Comparison of ENCODE assay signal across 8 mouse cellular contexts in the genomic region with DNA sequence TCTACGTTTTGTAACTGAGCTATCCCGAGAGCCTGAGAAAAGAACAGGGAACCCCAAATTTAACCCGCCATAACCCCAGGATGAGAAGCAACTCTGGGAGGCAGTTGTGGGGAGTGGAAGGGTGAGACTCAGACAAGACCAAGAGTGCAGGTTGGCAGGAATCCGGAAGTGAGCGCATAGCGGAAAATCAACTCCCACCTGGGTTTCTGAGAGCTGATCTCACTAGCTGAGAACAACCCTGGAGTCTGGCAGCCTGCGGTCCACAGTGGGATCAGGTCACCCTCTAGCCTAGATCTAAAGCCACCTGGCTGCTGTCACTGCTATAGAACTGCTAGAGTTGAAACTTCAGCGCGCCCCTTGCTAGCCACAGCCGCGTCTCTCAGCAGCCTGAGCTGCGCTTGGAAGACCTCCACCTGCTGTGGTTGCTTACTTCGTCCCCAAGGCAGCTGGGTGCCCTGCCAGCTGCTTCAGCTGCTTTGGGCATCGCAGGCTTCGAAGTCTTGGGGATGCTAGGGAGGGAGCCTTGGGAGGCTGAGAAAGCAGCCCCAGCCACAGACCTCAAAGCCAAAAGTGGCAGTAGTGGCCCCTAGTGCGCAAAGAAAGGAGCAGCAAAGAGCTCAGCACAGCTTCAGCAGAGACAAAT. TPM values are rescaled to one million over a fixed set of nuclear protein-coding genes. Genes with fewer than 3 reads are reported as not detected.
DNase-seq lines count a peak whose midpoint lies in the region; ATAC-seq and TF ChIP-seq lines count a peak whose summit lies in the region.

No protein-coding gene starts in this region.

- peak overlapping the region; percentile 64 for H3K9ac ChIP-seq in forebrain, embryonic 14.5 days (ENCODE audit: low read length)
- peak overlapping the region; percentile 63 for H3K9ac ChIP-seq in hindbrain, embryonic 12.5 days
- peak overlapping the region; percentile 62 for H3K9ac ChIP-seq in midbrain, embryonic 16.5 days (ENCODE audit: low read depth, low read length)
- peak overlapping the region; percentile 60 for H3K9ac ChIP-seq in stomach, postnatal 0 days (ENCODE audit: low read length)

- peak; percentile 21 for ATAC-seq in forebrain, embryonic 14.5 days
- ATAC-seq in hindbrain, embryonic 12.5 days (ENCODE audit: low FRiP score), result peak; percentile 23
- peak; percentile 29 for ATAC-seq in midbrain, embryonic 16.5 days
- peak; percentile 68 for ATAC-seq in stomach, postnatal 0 days (ENCODE audit: low FRiP score, low TSS enrichment)

- no peaks in the 10 kb centered on the region for H3K36me3 ChIP-seq in forebrain, embryonic 14.5 days (ENCODE audit: control insufficient read depth, insufficient read depth, low read length)
- H3K36me3 ChIP-seq in hindbrain, embryonic 12.5 days, result no peaks in the 10 kb centered on the region
- H3K36me3 ChIP-seq in midbrain, embryonic 16.5 days (ENCODE audit: control insufficient read depth, insufficient read depth, low read length), result no peaks in the 10 kb centered on the region
- H3K36me3 ChIP-seq in stomach, postnatal 0 days (ENCODE audit: control insufficient read depth, insufficient read depth, low read length), result no peaks in the 10 kb centered on the region

- peak overlapping the region; percentile 92 for H3K27ac ChIP-seq in layer of hippocampus, adult 2 months
- H3K27ac ChIP-seq in forebrain, embryonic 14.5 days (ENCODE audit: low read depth, low read length), result peak overlapping the region; percentile 55
- H3K27ac ChIP-seq in hindbrain, embryonic 12.5 days, result peak overlapping the region; percentile 90
- H3K27ac ChIP-seq in midbrain, embryonic 16.5 days (ENCODE audit: low read length), result peak overlapping the region; percentile 77
- H3K27ac ChIP-seq in stomach, postnatal 0 days (replicated peaks), result peak overlapping the region; percentile 94

- WGBS in forebrain, embryonic 14.5 days, result under 1% methylated on average over 16 of the region's 16 CpGs
- WGBS in hindbrain, embryonic 12.5 days, result under 1% methylated on average over 16 of the region's 16 CpGs
- WGBS in midbrain, embryonic 16.5 days, result under 1% methylated on average over 16 of the region's 16 CpGs
- WGBS in stomach, postnatal 0 days, result 0% methylated on average over 16 of the region's 16 CpGs

- peak; percentile 45 for TF ChIP-seq CTCF in layer of hippocampus, adult 2 months (conservative IDR thresholded peaks at IDR 0.05)
- peak; percentile 57 for TF ChIP-seq CTCF in stomach, postnatal 0 days (IDR thresholded peaks at IDR 0.05; ENCODE audit: low read depth)

- H3K4me1 ChIP-seq in forebrain, embryonic 14.5 days (ENCODE audit: control insufficient read depth, insufficient read depth, low read length), result peaks cover 17% of the 10 kb centered on the region
- H3K4me1 ChIP-seq in hindbrain, embryonic 12.5 days, result peaks cover 30% of the 10 kb centered on the region
- peaks cover 23% of the 10 kb centered on the region for H3K4me1 ChIP-seq in midbrain, embryonic 16.5 days (ENCODE audit: control insufficient read depth, insufficient read depth, low read length)
- H3K4me1 ChIP-seq in stomach, postnatal 0 days (replicated peaks; ENCODE audit: control insufficient read depth, insufficient read depth), result peaks cover 9% of the 10 kb centered on the region; the same call in 1 of the 2 replicates

- H3K27me3 ChIP-seq in forebrain, embryonic 14.5 days (replicated peaks; ENCODE audit: control insufficient read depth, insufficient read depth, low read length), result no peaks in the 10 kb centered on the region
- H3K27me3 ChIP-seq in hindbrain, embryonic 12.5 days, result no peaks in the 10 kb centered on the region; the same call in 1 of the 2 replicates
- H3K27me3 ChIP-seq in midbrain, embryonic 16.5 days (ENCODE audit: control insufficient read depth, insufficient read depth, low read depth, low read length), result no peaks in the 10 kb centered on the region
- H3K27me3 ChIP-seq in stomach, postnatal 0 days (ENCODE audit: control insufficient read depth, insufficient read depth, low read length), result no peaks in the 10 kb centered on the region

- no peak for TF ChIP-seq EP300 in stomach, postnatal 0 days (optimal IDR thresholded peaks at IDR 0.05)

- H3K4me3 ChIP-seq in layer of hippocampus, adult 2 months, result peak overlapping the region; percentile 41
- H3K4me3 ChIP-seq in forebrain, embryonic 14.5 days (ENCODE audit: low read depth, low read length), result peak overlapping the region; percentile 34
- H3K4me3 ChIP-seq in hindbrain, embryonic 12.5 days, result peak overlapping the region; percentile 39
- H3K4me3 ChIP-seq in midbrain, embryonic 16.5 days (ENCODE audit: low read depth, low read length), result peak overlapping the region; percentile 45
- peak overlapping the region; percentile 46 for H3K4me3 ChIP-seq in stomach, postnatal 0 days (ENCODE audit: low read depth, low read length)

- peak overlapping the region; percentile 68 for H3K4me2 ChIP-seq in forebrain, embryonic 14.5 days (ENCODE audit: low read length)
- H3K4me2 ChIP-seq in hindbrain, embryonic 12.5 days (replicated peaks), result peak overlapping the region; percentile 88
- H3K4me2 ChIP-seq in midbrain, embryonic 16.5 days (ENCODE audit: low read length), result peak overlapping the region; percentile 97
- peak overlapping the region; percentile 77 for H3K4me2 ChIP-seq in stomach, postnatal 0 days (replicated peaks; ENCODE audit: low read depth)

- no peaks in the 10 kb centered on the region for H3K9me3 ChIP-seq in forebrain, embryonic 14.5 days (replicated peaks; ENCODE audit: control insufficient read depth, low read length)
- no peaks in the 10 kb centered on the region for H3K9me3 ChIP-seq in hindbrain, embryonic 12.5 days (replicated peaks)
- H3K9me3 ChIP-seq in midbrain, embryonic 16.5 days (replicated peaks; ENCODE audit: control insufficient read depth, low read length, poor library complexity, severe bottlenecking), result no peaks in the 10 kb centered on the region
- no peaks in the 10 kb centered on the region for H3K9me3 ChIP-seq in stomach, postnatal 0 days (ENCODE audit: control insufficient read depth, low read length)

- DNase-seq in layer of hippocampus, adult 2 months (ENCODE audit: low spot score in 2 of 2), result no peak
- DNase-seq in layer of hippocampus, postnatal 25 days (ENCODE audit: extremely low spot score in 1 of 2, low spot score in 1 of 2), result no peak
- peak; percentile 53 for DNase-seq in c-Kit-negative CD71-positive TER-119-positive erythroid progenitor cells, embryonic 14.5 days (ENCODE audit: low read depth, low spot score)
- DNase-seq in forebrain, embryonic 14.5 days (ENCODE audit: low spot score), result peak; percentile 55
- peak; percentile 72 for DNase-seq in liver
- DNase-seq in stomach, postnatal 0 days (ENCODE audit: low spot score), result peak; percentile 80

RNA-seq across cellular contexts. Expression of a gene that starts 10.0 kb away (rescaled TPM):
- total RNA-seq in layer of hippocampus, adult 2 months (2021), result 1,000 to 10,000 TPM in 1 of 2 experiments, 100 to 1,000 TPM in 1; 932 to 1,022 TPM
- total RNA-seq in layer of hippocampus, postnatal 25 days (2021), result 1,000 to 10,000 TPM in 1 of 2 experiments, 100 to 1,000 TPM in 1; 935 to 1,046 TPM
- polyA plus RNA-seq in forebrain, embryonic 14.5 days (2014; fragmentation: Nextera tagmentation; extraction: Ambion mirVana), result 979 and 1,156 TPM in 2 replicates
- 873 and 904 TPM in 2 replicates for polyA plus RNA-seq in hindbrain, embryonic 12.5 days (2016; fragmentation: Nextera tagmentation; extraction: Ambion mirVana)
- polyA plus RNA-seq in midbrain, embryonic 16.5 days (2015; fragmentation: Nextera tagmentation; extraction: Ambion mirVana), result 606 and 643 TPM in 2 replicates
- 1,101 and 1,127 TPM in 2 replicates for polyA plus RNA-seq in stomach, postnatal 0 days (2015; fragmentation: Nextera tagmentation; extraction: Ambion mirVana)

RNA-seq across cellular contexts. Expression of a gene that starts 48.0 kb away (rescaled TPM):
- 10 to 100 TPM; 12.8 to 15.7 TPM for total RNA-seq in layer of hippocampus, adult 2 months (2021)
- total RNA-seq in layer of hippocampus, postnatal 25 days (2021), result 10 to 100 TPM; 10.9 to 14.7 TPM
- polyA plus RNA-seq in forebrain, embryonic 14.5 days (2014; fragmentation: Nextera tagmentation; extraction: Ambion mirVana), result 10.0 and 11.6 TPM in 2 replicates
- 7.8 and 9.3 TPM in 2 replicates for polyA plus RNA-seq in hindbrain, embryonic 12.5 days (2016; fragmentation: Nextera tagmentation; extraction: Ambion mirVana)
- polyA plus RNA-seq in midbrain, embryonic 16.5 days (2015; fragmentation: Nextera tagmentation; extraction: Ambion mirVana), result 8.9 and 11.0 TPM in 2 replicates
- 1.3 and 1.5 TPM in 2 replicates for polyA plus RNA-seq in stomach, postnatal 0 days (2015; fragmentation: Nextera tagmentation; extraction: Ambion mirVana)

Comparison
In these comparisons a context has a peak if more than half of its experiments do, and no peak if none do; other contexts are left out.
1. DNase-seq: peak in c-Kit-negative CD71-positive TER-119-positive erythroid progenitor cells, embryonic 14.5 days (single experiment), forebrain, embryonic 14.5 days (single experiment), liver (single experiment) and stomach, postnatal 0 days (single experiment); none in layer of hippocampus, adult 2 months (0 of 2) and layer of hippocampus, postnatal 25 days (0 of 2).
2. Peak in every context shown above with its lines, with median percentiles within 50 percentile points of each other: H3K27ac ChIP-seq, H3K4me3 ChIP-seq, ATAC-seq, H3K4me2 ChIP-seq and H3K9ac ChIP-seq.